Mouse (Mus musculus) lung, adult 18-20 months (tissue): ENCODE data around the gene Mcrs1.
"Not testable (repeated sequence)": the region's sequence is repeated elsewhere in the genome, so short reads cannot be mapped to it uniquely, and the experiment has no call there.

ENCODE experiments used
- DNase-seq, 2 experiments: peaks; one replicate each; pipeline ENCODE4 v3.0.0; 2022; ENCODE audit warnings: mixed read lengths in 2 of 2

The Mcrs1 gene

GRCm38 (mm10) chr15:99249938-99250337 lies 1.8 kb downstream of the Mcrs1 start:
- DNase-seq, result no peak

- DNase-seq, result no peak
Observed at GRCm38 (mm10) chr15:99248972-99249371, 2.8 kb downstream of the Mcrs1 start.

- DNase-seq, result not testable (repeated sequence)
Observed at GRCm38 (mm10) chr15:99246736-99247135, 5.0 kb downstream of the Mcrs1 start.

- no peak for DNase-seq
Observed at GRCm38 (mm10) chr15:99242045-99242444, 9.7 kb downstream of the Mcrs1 start.

- DNase-seq, result no peak
Observed at GRCm38 (mm10) chr15:99241249-99241648, 10.5 kb downstream of the Mcrs1 start.

- no peak for DNase-seq
Observed at GRCm38 (mm10) chr15:99240129-99240528, 11.6 kb downstream of the Mcrs1 start.

GRCm38 (mm10) chr15:99238006-99238405 lies 13.8 kb downstream of the Mcrs1 start:
- DNase-seq, result no peak

GRCm38 (mm10) chr15:99234326-99235010 lies 17.3 kb downstream of the Mcrs1 start:
- no peak for DNase-seq

- DNase-seq, result no peak
Observed at GRCm38 (mm10) chr15:99233719-99234118, 18.0 kb downstream of the Mcrs1 start.

- DNase-seq, result no peak
Observed at GRCm38 (mm10) chr15:99231998-99232397, 19.8 kb downstream of the Mcrs1 start.

GRCm38 (mm10) chr15:99226090-99226489 lies 25.7 kb downstream of the Mcrs1 start:
- DNase-seq, result no peak

GRCm38 (mm10) chr15:99225081-99225810 lies 26.5 kb downstream of the Mcrs1 start:
- DNase-seq, result no peak

GRCm38 (mm10) chr15:99224208-99224911 lies 27.4 kb downstream of the Mcrs1 start, which contains the start of gene Kcnh3:
Gene Kcnh3 (plus strand): TSS chr15:99224861.
- peak; percentile 58 to 68 for DNase-seq

GRCm38 (mm10) chr15:99223585-99224207 lies 28.1 kb downstream of the Mcrs1 start:
- DNase-seq, result peak; percentile 27 to 43

- DNase-seq, result no peak
Observed at GRCm38 (mm10) chr15:99222794-99223584, 28.8 kb downstream of the Mcrs1 start.

- DNase-seq, result no peak
Observed at GRCm38 (mm10) chr15:99221315-99221952, 30.3 kb downstream of the Mcrs1 start.

GRCm38 (mm10) chr15:99217630-99218029 lies 34.1 kb downstream of the Mcrs1 start:
- no peak for DNase-seq

GRCm38 (mm10) chr15:99215741-99216463 lies 35.9 kb downstream of the Mcrs1 start:
- no peak for DNase-seq

- DNase-seq, result no peak
Observed at GRCm38 (mm10) chr15:99214941-99215340, 36.8 kb downstream of the Mcrs1 start.

GRCm38 (mm10) chr15:99213183-99213582 lies 38.6 kb downstream of the Mcrs1 start:
- no peak for DNase-seq

- DNase-seq, result no peak
Observed at GRCm38 (mm10) chr15:99205959-99206358, 45.8 kb downstream of the Mcrs1 start.
